Comparison of ENCODE assay signal across 27 mouse cellular contexts in the genomic region with DNA sequence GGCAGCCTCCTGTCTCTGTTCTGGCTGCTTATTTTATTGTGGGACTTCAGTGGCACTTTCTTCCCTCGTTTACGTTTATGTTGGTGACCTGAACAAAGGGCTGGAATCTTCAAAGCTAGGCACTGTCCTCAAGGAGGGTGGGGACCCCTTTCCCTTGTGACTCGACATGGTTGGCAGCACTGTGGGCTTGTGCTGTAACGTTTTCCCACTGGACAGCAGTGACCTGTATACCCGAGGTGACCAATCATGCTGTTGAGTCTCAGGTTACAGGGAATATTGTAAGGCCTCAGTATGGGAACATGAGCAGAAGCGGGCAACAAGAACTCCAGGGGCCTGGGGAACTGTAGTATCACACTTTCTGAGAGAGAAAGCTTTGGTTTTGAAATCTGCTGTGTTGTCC. TPM values are rescaled to one million over a fixed set of nuclear protein-coding genes. Genes with fewer than 3 reads are reported as not detected.
DNase-seq lines count a peak whose midpoint lies in the region; ATAC-seq and TF ChIP-seq lines count a peak whose summit lies in the region.
"Had no signal": no experiment of that assay in that cellular context is flagged by ENCODE, and none has a peak within 500 bp of the region (broad histone marks: within the 10 kb centered on the region; RNA-seq: fewer than 3 reads in every experiment).

No protein-coding gene starts in this region.

- WGBS in kidney, embryonic 14.5 days = 27% methylated on average over 6 of the region's 6 CpGs
- 26% methylated on average over 6 of the region's 6 CpGs for WGBS in kidney, embryonic 16.5 days

- H3K4me1 ChIP-seq in kidney, embryonic 14.5 days (ENCODE audit: control insufficient read depth, insufficient read depth, low read length) = no peaks in the 10 kb centered on the region
- no peaks in the 10 kb centered on the region for H3K4me1 ChIP-seq in kidney, embryonic 16.5 days (ENCODE audit: insufficient read depth, low read length)
- H3K4me1 ChIP-seq: embryonic facial prominence, embryonic 10.5 days; embryonic facial prominence, embryonic 12.5 days; forebrain, embryonic 13.5 days; forebrain, embryonic 15.5 days had no signal

- no peak for DNase-seq in kidney, postnatal 10 days
- DNase-seq in kidney, postnatal 4 days = no peak
- no peak for DNase-seq in layer of hippocampus, adult 2 months (ENCODE audit: low spot score in 2 of 2)
- no peak for DNase-seq in layer of hippocampus, adult 8-10 months (ENCODE audit: low spot score in 2 of 2)
- DNase-seq: adrenal gland, adult 8-10 months; adrenal gland, postnatal 14 days; adrenal gland, postnatal 36 days; B cell, adult 2 months; cerebellum, adult 11-12 months; cerebellum, postnatal 10 days; cerebellum, postnatal 25 days had no signal

- H3K27ac ChIP-seq in kidney, embryonic 14.5 days (ENCODE audit: low read depth, low read length) = no peak overlapping the region
- no peak overlapping the region for H3K27ac ChIP-seq in kidney, embryonic 16.5 days (ENCODE audit: low read length)
- H3K27ac ChIP-seq in layer of hippocampus, adult 2 months = peak overlapping the region; percentile 72
- H3K27ac ChIP-seq: embryonic facial prominence, embryonic 10.5 days; embryonic facial prominence, embryonic 12.5 days; forebrain, embryonic 13.5 days; forebrain, embryonic 15.5 days had no signal

- H3K36me3 ChIP-seq in kidney, embryonic 14.5 days (ENCODE audit: control insufficient read depth, insufficient read depth, low read length) = peaks cover 75% of the 10 kb centered on the region
- peaks cover 68% of the 10 kb centered on the region for H3K36me3 ChIP-seq in kidney, embryonic 16.5 days (ENCODE audit: insufficient read depth, low read length)

- H3K9me3 ChIP-seq in kidney, embryonic 14.5 days (ENCODE audit: control insufficient read depth, low read length) = no peaks in the 10 kb centered on the region
- no peaks in the 10 kb centered on the region for H3K9me3 ChIP-seq in kidney, embryonic 16.5 days (ENCODE audit: low read length)
- H3K9me3 ChIP-seq: embryonic facial prominence, embryonic 10.5 days; embryonic facial prominence, embryonic 12.5 days; forebrain, embryonic 13.5 days; forebrain, embryonic 15.5 days; G1E had no signal

- no peak overlapping the region for H3K4me2 ChIP-seq in kidney, embryonic 14.5 days (replicated peaks; ENCODE audit: low read depth, low read length)
- no peak overlapping the region for H3K4me2 ChIP-seq in kidney, embryonic 16.5 days (replicated peaks; ENCODE audit: low read depth, low read length)
- H3K4me2 ChIP-seq: embryonic facial prominence, embryonic 12.5 days; forebrain, embryonic 13.5 days; forebrain, embryonic 15.5 days had no signal

- no peak overlapping the region for H3K4me3 ChIP-seq in kidney, embryonic 14.5 days (ENCODE audit: low read length)
- H3K4me3 ChIP-seq in kidney, embryonic 16.5 days (ENCODE audit: low read length) = no peak overlapping the region
- H3K4me3 ChIP-seq in layer of hippocampus, adult 2 months = no peak overlapping the region
- H3K4me3 ChIP-seq: embryonic facial prominence, embryonic 10.5 days; embryonic facial prominence, embryonic 12.5 days; forebrain, embryonic 13.5 days; forebrain, embryonic 15.5 days had no signal

- no peaks in the 10 kb centered on the region for H3K27me3 ChIP-seq in kidney, embryonic 14.5 days (ENCODE audit: control insufficient read depth, insufficient read depth, low read length)
- H3K27me3 ChIP-seq in kidney, embryonic 16.5 days (ENCODE audit: insufficient read depth, low read length) = no peaks in the 10 kb centered on the region
- H3K27me3 ChIP-seq: CH12.LX; embryonic facial prominence, embryonic 12.5 days; forebrain, embryonic 13.5 days; forebrain, embryonic 15.5 days; Patski had no signal

- ATAC-seq in kidney, embryonic 14.5 days (ENCODE audit: low FRiP score, low TSS enrichment) = peak; percentile 68; the same call in 1 of the 2 replicates
- peak; percentile 85 for ATAC-seq in kidney, embryonic 16.5 days (ENCODE audit: low FRiP score, low TSS enrichment)
- ATAC-seq: activated CD4-positive, CD25-positive, alpha-beta regulatory T cell, adult 4 months; CD4-positive, CD25-positive, alpha-beta regulatory T cell, adult 4 months; forebrain, embryonic 13.5 days; forebrain, embryonic 15.5 days; Patski had no signal

- no peak for TF ChIP-seq CTCF in layer of hippocampus, adult 2 months (conservative IDR thresholded peaks at IDR 0.05)

- H3K9ac ChIP-seq in kidney, embryonic 14.5 days (ENCODE audit: low read depth, low read length) = no peak overlapping the region
- no peak overlapping the region for H3K9ac ChIP-seq in kidney, embryonic 16.5 days (replicated peaks; ENCODE audit: low read length)
- H3K9ac ChIP-seq: embryonic facial prominence, embryonic 12.5 days; forebrain, embryonic 13.5 days; forebrain, embryonic 15.5 days had no signal

RNA-seq across cellular contexts. Expression of a gene that starts 9.0 kb away (rescaled TPM):
- polyA plus RNA-seq in kidney, embryonic 14.5 days (2014; fragmentation: Nextera tagmentation; extraction: Ambion mirVana) = not detected in 2 replicates
- not detected in 2 replicates for polyA plus RNA-seq in kidney, embryonic 16.5 days (2015; fragmentation: Nextera tagmentation; extraction: Ambion mirVana)
- total RNA-seq in layer of hippocampus, adult 2 months (2021) = not detected
- not detected for total RNA-seq in layer of hippocampus, adult 8-10 months (2022)
- total RNA-seq: adrenal gland, adult 18-20 months; adrenal gland, adult 8-10 months; adrenal gland, postnatal 14 days; adrenal gland, postnatal 36 days; CH12.LX; G1E had no signal
- polyA plus RNA-seq: activated CD4-positive, CD25-positive, alpha-beta regulatory T cell, adult 4 months; CD4-positive, CD25-positive, alpha-beta regulatory T cell, adult 4 months; cerebellum, adult 2 months; cortical plate, adult 2 months; embryonic facial prominence, embryonic 10.5 days; embryonic facial prominence, embryonic 12.5 days; embryonic facial prominence, embryonic 14.5 days; forebrain, embryonic 11.5 days; forebrain, embryonic 13.5 days; forebrain, embryonic 15.5 days; G1E; Patski had no signal

RNA-seq across cellular contexts. Expression of a gene that starts 17.1 kb away (rescaled TPM):
- 41.9 and 47.7 TPM in 2 replicates for polyA plus RNA-seq in kidney, embryonic 14.5 days (2014; fragmentation: Nextera tagmentation; extraction: Ambion mirVana)
- 48.4 and 51.0 TPM in 2 replicates for polyA plus RNA-seq in kidney, embryonic 16.5 days (2015; fragmentation: Nextera tagmentation; extraction: Ambion mirVana)
- total RNA-seq in layer of hippocampus, adult 2 months (2021) = 100 to 1,000 TPM; 114 to 139 TPM
- 100 to 1,000 TPM; 107 to 121 (median 112) TPM for total RNA-seq in layer of hippocampus, adult 8-10 months (2022)

RNA-seq across cellular contexts. Expression of a gene that starts 17.1 kb away (rescaled TPM):
- polyA plus RNA-seq in kidney, embryonic 14.5 days (2014; fragmentation: Nextera tagmentation; extraction: Ambion mirVana) = 44.1 and 54.9 TPM in 2 replicates
- polyA plus RNA-seq in kidney, embryonic 16.5 days (2015; fragmentation: Nextera tagmentation; extraction: Ambion mirVana) = 42.9 and 45.9 TPM in 2 replicates
- total RNA-seq in layer of hippocampus, adult 2 months (2021) = under 1 TPM; 0.49 to 0.76 TPM
- total RNA-seq in layer of hippocampus, adult 8-10 months (2022) = 1 to 10 TPM in 1 of 4 experiments, under 1 TPM in 3; 0.34 to 2.2 (median 0.65) TPM

RNA-seq across cellular contexts. Expression of a gene that starts 54.5 kb away (rescaled TPM):
- polyA plus RNA-seq in kidney, embryonic 14.5 days (2014; fragmentation: Nextera tagmentation; extraction: Ambion mirVana) = 0.31 and 0.55 TPM in 2 replicates
- 0.71 and 0.84 TPM in 2 replicates for polyA plus RNA-seq in kidney, embryonic 16.5 days (2015; fragmentation: Nextera tagmentation; extraction: Ambion mirVana)
- total RNA-seq in layer of hippocampus, adult 2 months (2021) = 100 to 1,000 TPM; 267 to 277 TPM
- total RNA-seq in layer of hippocampus, adult 8-10 months (2022) = 100 to 1,000 TPM; 243 to 278 (median 268) TPM
- polyA plus RNA-seq: G1E had no signal
